Mouse (Mus musculus): ENCODE measurements around the gene Plppr5. TPM values are rescaled to one million over a fixed set of nuclear protein-coding genes. Genes with fewer than 3 reads are reported as not detected.

The Plppr5 gene
- 10 to 100 TPM; 60.2 to 62.7 TPM for total RNA-seq (2021)
- long read RNA-seq, full-length matches to known transcripts = 51 of 61 reads
- long read RNA-seq, partial matches to known transcripts = 8 of 61 reads
- long read RNA-seq, other reads (novel, unspliced or antisense) = 2 of 61 reads

GRCm38 (mm10) chr3:117574529-117575252, at the start of gene Plppr5:
TSS of gene Plppr5 (plus strand) at chr3:117574836.
- DNase-seq (ENCODE audit: low spot score in 2 of 2) = peak; percentile 59 to 64

DNA sequence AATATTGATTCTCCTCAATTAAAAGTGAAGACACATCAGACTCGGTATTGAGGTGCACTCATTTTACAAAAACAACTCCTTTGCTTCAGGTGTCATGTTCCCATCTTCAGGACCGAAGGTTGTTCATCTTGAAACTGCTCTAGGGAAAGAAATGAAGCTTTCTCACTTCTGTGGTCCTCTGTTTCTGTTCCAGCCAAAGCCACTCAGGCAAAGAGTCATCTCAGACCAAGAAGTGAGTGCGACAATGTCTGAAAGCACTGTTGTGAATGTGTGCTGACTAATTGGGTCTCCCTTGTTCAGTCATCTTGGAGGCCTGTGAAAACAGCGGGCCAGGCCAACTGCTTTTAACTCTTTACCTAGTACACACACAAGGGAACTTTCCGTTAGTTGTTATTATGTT, 24.7 kb upstream of the Plppr5 start:
- no peak for DNase-seq (ENCODE audit: low spot score in 2 of 2)

GRCm38 (mm10) chr3:117550526-117550925, 24.1 kb upstream of the Plppr5 start:
- DNase-seq (ENCODE audit: low spot score in 2 of 2) = no peak

DNA sequence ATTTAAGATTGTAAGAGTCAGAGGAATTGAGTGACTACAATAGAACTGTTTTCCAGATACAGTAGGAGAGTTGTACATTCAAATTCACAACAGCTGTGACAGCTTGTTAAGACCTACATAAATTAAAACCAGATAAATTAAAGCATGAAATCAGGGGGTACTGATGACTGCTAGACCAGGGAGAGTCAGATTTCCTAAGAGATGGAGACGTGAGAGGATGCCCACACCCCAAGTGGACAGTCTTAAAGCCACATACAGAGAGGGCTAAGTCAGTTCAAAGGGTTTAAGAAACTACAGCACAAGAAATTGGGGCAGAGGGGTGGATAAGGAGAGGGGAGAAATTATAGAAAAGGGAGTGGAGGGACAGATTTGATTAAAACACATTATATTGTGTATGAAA, 17.7 kb upstream of the Plppr5 start:
- DNase-seq (ENCODE audit: low spot score in 2 of 2) = no peak

DNA sequence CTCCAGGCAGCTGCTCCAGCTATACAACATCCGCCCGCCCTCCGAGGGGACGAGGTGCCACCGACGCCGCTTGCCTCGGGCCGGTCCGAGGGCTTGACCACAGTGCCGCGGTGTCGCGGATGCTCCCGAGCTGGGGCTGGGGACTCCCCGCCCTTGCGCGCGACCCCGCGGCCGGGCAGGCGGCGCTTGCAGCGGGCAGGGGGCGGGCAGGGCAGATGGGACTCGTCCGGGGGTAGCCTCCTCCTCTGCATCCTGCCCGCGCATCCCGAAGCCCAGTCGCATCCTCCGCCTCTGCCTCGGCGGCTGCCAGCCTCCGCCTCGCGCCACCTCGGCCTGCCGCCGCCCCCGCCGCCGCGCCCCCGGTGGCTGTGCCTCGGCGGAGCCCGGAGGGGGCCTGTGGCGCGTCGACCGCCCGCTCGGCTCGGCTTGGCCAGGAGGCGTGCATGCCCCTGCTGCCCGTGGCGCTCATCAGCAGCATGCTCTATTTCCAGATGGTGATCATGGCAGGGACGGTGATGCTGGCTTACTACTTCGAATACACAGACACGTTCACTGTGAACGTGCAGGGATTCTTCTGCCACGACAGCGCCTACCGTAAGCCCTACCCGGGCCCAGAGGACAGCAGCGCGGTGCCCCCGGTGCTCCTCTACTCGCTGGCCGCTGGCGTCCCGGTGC, 754 bp downstream of the Plppr5 start:
- DNase-seq (ENCODE audit: low spot score in 2 of 2) = peak; percentile 64 to 75

DNA sequence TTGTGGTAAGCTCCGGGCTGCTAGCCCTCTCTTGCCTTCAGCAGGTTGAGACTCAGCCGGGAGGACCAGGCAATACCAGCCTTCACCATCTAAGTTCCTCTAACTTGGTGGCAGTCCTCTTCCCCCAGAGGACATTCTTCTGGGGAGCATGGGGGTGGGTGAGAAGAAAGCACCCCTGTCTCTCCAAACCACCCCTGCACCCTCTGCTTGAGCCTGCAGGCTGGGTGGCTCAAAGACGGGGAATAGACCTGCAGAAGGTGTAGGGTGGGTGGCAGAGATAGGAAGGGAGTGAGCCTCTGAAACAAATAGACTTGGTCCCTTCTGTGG, 1.3 kb downstream of the Plppr5 start:
- DNase-seq (ENCODE audit: low spot score in 2 of 2) = no peak

GRCm38 (mm10) chr3:117577349-117577748, 2.7 kb downstream of the Plppr5 start:
- peak; percentile 29 to 51 for DNase-seq (ENCODE audit: low spot score in 2 of 2)

GRCm38 (mm10) chr3:117582628-117583027, 8.0 kb downstream of the Plppr5 start:
- DNase-seq (ENCODE audit: low spot score in 2 of 2) = no peak

GRCm38 (mm10) chr3:117602404-117602803, 27.8 kb downstream of the Plppr5 start:
- DNase-seq (ENCODE audit: low spot score in 2 of 2) = no peak

- no peak for DNase-seq (ENCODE audit: low spot score in 2 of 2)
These were observed 28.8 kb downstream of the Plppr5 start for GRCm38 (mm10) chr3:117603458-117603857.

GRCm38 (mm10) chr3:117606383-117606782, 31.7 kb downstream of the Plppr5 start:
- DNase-seq (ENCODE audit: low spot score in 2 of 2) = no peak

DNA sequence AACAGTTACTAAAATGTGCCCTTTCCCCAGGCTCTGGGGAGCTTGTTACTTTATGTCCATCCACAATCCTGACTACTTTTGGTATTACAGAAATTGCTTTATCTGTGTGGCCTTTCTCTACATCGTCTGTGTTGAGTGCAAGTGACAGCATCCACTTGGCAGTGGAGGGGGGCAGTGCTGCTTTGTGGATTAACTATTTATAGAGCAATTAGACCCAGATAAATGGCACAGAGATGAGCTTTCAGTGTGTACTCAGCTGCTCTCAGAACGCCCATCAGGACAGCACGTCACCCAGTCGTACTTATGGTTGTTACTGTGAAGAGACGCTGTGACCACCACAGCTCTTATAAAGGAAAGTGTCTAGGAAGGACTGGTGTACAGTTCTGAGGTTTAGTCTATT, 36.8 kb downstream of the Plppr5 start:
- DNase-seq (ENCODE audit: low spot score in 2 of 2) = no peak

DNA sequence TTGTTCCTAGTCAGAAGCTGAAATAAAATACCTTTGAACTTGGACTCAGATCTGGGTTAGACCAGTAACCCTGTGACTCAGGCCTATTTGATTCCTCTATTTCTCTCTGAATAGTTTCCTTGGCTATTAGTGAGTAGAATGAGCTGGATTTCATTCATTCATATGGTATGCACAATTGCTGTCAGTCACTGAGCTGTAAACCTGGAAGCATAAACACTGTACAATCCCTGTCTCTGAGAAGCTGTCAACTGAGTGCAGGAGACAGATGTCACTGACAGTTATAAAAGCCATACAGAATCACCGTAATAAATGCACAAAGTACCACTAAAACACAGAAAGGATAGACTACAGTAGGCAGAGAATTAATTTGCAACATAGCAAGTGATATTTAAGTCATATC, 40.2 kb downstream of the Plppr5 start:
- no peak for DNase-seq (ENCODE audit: low spot score in 2 of 2)

GRCm38 (mm10) chr3:117625257-117626001, 50.8 kb downstream of the Plppr5 start:
- no peak for DNase-seq (ENCODE audit: low spot score in 2 of 2)

DNA sequence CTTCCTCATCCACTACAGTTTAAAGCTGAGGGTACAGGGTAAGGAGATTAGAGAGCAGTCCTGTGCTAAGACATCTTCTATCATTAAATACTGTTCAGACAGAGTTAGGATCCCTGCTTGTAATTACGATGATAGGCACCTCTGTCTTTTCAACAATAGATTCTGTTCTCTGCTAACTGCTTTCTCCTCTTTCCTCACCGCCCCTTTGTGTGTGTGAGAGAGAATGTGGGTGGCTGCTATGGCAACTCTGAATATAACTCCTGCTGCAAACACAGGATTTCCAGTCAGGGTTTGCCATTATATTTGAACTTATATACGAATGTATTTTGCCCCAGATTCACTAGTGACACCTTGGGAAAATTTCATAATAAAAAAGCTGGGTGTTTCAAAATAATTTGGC, 54.2 kb downstream of the Plppr5 start:
- DNase-seq (ENCODE audit: low spot score in 2 of 2) = no peak

GRCm38 (mm10) chr3:117630332-117630731, 55.7 kb downstream of the Plppr5 start:
- no peak for DNase-seq (ENCODE audit: low spot score in 2 of 2)

DNA sequence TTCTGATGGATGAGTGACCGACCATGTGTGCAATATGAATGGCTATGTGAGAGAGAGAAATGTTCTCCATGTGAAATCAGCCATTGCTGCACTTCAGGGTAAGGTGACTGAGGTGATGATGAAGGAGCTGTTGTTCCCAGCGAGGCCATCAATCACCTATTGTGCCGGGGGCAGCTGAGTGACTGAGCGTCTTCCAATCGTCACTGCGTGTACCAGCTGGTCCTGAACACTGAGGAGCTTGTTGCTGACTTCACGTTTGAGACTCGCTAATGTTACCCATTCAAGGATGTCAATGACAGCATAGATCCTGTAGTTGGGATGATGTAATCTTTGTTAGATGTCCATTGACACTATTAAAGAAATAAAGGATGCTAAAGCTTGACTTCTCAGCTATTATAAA, 74.0 kb downstream of the Plppr5 start:
- no peak for DNase-seq (ENCODE audit: low spot score in 2 of 2)

- no peak for DNase-seq (ENCODE audit: low spot score in 2 of 2)
These were observed 89.7 kb downstream of the Plppr5 start for GRCm38 (mm10) chr3:117664316-117664715.

DNA sequence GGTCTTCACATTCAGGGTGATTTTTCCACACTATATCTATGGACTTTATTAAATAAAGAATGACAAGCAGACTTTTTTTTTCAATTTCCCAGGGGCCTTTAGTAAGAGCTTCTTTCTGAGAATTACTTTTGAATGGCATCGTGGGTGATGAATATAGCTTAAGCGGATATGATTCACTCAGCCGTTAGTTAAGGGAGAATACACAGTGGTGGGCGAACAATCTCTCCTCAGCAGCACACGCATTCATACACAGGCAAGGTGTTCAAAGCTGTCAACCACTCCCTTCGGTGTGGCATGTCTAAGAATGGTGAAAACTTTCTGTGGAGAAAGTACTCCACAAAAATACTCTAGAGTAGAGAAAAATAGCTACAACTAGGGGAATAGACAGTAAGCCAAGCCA, 104.6 kb downstream of the Plppr5 start:
- no peak for DNase-seq (ENCODE audit: low spot score in 2 of 2)

DNA sequence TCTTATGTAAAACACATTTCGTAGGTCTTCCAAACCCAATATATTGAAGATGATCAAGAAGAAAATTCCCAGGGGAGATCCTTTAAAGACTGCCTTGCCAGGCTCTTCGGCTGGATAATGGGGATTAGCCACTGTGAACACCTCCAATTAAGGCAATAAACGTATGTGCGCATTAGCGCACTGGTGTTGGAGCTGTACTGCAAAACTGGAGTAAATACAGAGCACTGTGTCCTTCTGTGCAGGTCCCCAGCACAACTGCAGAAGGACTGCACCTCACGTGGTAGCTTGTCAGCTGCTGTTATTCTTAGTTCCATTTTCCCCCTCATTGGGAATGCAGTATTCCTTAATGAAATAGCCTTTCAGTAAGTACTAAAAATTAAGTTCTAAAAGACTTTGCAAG, 110.0 kb downstream of the Plppr5 start:
- no peak for DNase-seq (ENCODE audit: low spot score in 2 of 2)

DNA sequence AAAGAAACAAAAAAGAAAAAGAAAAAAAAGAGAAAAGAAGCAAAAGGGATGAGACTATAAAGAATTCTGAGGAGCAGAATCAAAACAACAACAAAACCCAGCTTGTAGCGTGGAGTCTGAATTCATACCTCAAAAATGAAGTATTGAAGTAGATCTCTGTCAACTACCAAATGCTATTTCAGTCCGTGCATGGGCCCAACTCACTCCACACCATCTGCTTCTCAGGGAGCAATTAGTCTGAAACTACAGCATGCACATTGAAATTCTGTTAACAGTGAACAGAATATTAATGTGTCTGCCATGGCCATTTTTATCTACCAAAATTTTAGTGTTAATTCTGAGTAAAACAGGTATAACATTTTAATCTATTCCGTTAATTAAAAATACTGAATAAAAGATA, 111.4 kb downstream of the Plppr5 start:
- no peak for DNase-seq (ENCODE audit: low spot score in 2 of 2)

DNA sequence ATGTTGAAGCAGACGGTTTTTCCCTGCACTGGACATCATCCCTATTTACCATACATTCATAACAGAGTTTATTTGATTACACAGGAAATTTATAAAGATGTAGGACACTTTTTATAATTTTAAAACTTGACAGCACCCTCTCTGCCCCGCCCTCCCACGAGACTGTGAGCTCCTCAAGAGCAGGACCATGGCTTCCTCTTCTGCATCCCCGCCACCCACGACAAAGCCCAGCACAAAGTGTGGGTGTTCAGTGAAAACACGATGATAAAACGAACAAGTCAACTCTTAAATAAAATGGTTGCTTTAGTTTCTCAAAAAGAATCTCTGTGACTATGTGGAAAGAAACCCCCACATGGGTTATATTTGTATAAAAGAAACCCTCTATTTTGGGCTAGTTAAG, 112.0 kb downstream of the Plppr5 start:
- DNase-seq (ENCODE audit: low spot score in 2 of 2) = no peak

Measured in layer of hippocampus, postnatal 10 days (tissue).